Mouse (Mus musculus) heart, adult 9 months (tissue): ENCODE data around the gene Ppfia1.
A peak's percentile ranks its signal among the peaks of the same experiment; 100 is the strongest.

ENCODE experiments used
- DNase-seq, 2 experiments: peaks; one replicate each; pipeline ENCODE4 v3.0.0; 2022; ENCODE audit warnings: low spot score in 2 of 2

The Ppfia1 gene

GRCm38 (mm10) chr7:144553237-144554122 lies at the start of gene Ppfia1:
Gene Ppfia1, minus strand, starts transcription at chr7:144553729.
- DNase-seq: peak; percentile 96 to 97

GRCm38 (mm10) chr7:144600333-144600900 lies 46.9 kb upstream of the Ppfia1 start:
- no peak for DNase-seq

GRCm38 (mm10) chr7:144589508-144589907 lies 36.0 kb upstream of the Ppfia1 start:
- no peak for DNase-seq

GRCm38 (mm10) chr7:144587291-144587690 lies 33.8 kb upstream of the Ppfia1 start:
- no peak for DNase-seq

GRCm38 (mm10) chr7:144585648-144586047 lies 32.1 kb upstream of the Ppfia1 start:
- peak in 1 of 2 experiments; percentile 37 for DNase-seq

DNA sequence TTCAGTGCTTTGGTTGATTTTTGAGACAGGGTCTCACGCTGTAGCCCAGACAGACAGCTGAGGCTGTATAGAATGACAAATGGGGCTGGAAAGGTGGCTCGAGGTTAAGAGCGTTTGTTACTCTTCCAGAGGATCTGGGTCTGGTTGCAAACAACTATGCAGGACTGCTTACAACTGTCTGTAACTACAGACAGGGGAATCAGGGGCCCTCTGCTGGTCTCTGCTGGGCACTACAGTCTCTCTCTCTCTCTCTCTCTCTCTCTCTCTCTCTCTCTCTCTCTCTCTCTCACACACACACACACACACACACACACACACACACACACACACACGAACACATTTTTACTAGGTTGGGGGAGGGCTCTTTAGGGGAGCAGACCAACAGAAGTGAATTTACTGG lies 30.1 kb upstream of the Ppfia1 start:
- DNase-seq: no peak

GRCm38 (mm10) chr7:144582284-144582980 lies 28.9 kb upstream of the Ppfia1 start, which contains the start of gene Fadd:
Gene Fadd, minus strand, starts transcription at chr7:144582463.
- peak; percentile 92 to 95 for DNase-seq

GRCm38 (mm10) chr7:144581559-144582283 lies 28.2 kb upstream of the Ppfia1 start:
- DNase-seq: peak; percentile 85 to 89

GRCm38 (mm10) chr7:144577876-144578275 lies 24.3 kb upstream of the Ppfia1 start:
- peak; percentile 47 to 64 for DNase-seq

DNA sequence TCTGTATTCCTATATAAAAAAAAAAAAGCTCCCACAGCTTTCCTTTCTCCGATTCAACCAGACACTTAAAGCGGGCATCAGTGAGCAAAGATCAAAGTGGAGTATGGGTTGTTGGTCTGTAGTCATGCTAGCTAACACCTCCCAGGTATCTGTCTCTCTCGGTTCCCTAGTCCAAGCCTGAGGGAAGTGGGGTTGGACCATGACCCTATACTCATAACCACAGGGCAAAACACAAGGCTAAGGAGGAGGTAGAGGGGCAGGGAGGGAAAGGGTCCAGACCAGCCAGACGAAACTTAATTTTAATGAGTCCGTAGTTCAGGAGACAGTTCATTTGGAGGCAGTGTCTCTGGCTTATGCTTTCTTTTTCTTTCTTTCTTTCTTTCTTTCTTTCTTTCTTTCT lies 18.7 kb upstream of the Ppfia1 start:
- DNase-seq: no peak

DNA sequence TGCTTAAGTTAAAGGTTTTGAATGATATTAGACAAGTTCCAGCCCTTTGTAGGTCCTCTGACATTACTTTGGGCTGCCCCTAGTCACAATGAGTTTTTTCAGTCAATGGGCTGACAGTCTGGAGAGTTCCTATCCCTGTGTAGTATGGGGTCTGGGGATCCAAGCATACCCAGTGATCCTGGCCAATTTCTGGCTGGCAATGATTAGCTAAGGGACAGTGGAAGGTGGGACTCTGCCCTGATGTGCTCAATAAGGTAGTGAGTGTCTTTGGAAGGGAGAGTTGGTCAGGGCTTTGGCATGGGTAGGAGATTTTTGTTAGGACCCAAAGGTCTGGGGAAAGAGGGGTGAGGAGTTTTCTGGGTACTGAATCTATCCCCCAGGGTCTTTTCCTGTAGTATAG lies 18.1 kb upstream of the Ppfia1 start:
- no peak for DNase-seq

DNA sequence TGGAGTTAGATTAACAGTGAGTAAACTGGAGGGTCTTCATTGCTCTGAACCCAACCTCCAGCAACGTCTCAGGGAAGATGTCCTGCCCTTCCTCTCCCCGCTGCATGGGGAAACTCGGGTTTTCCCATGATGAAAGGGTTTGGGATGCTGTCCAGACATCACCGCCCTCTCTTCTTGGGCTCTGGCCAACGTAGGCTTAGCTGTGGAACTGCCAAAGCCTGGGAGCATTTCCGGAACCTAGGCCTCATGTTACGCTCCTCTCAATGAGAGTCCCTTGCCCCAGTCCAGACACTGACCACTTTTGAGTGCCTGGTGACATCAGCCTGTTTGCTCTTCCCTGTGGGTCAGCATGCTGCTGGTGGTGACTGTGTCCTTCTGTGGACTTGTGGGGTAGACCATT lies 15.9 kb upstream of the Ppfia1 start:
- peak; percentile 55 to 82 for DNase-seq

GRCm38 (mm10) chr7:144568091-144568490 lies 14.6 kb upstream of the Ppfia1 start:
- no peak for DNase-seq

DNA sequence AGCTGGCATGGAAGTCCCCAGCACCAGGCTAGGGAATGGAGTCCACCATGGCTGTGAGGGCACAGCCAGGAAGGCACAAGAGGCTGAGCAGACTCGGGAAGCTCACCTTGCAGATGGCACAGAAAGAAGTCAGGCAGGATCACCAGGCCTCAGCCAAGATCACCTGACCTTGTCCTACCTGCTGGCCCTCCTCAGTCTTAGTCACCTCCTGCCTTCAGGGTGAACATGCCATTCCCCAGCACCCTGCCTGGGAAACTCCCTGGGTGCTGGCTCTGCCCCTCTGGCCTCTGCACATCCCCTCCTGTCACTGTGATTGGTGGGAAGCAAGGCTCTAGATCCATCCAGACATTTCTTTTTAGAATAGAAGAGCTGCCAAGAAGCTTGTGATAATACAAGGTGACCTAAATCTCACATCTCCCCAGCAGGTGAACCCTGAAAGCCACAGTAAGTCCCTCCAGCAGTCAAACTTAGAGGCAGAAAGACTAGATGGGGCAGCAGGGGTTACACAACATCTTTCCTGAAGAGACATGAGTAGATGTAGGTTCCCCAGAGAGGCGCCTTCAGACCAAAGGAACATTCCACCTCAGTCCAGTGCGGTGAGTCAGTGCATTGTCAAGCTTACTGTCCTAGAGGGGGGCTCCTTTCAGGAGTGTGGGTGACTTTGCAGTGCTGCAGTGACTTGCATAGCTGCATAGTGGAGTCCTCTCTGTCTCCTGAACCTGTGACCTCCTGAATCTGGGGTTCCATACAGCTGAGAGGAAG lies 13.6 kb upstream of the Ppfia1 start:
- DNase-seq: no peak

GRCm38 (mm10) chr7:144563456-144564155 lies 10.1 kb upstream of the Ppfia1 start:
- no peak for DNase-seq

GRCm38 (mm10) chr7:144562016-144562415 lies 8.5 kb upstream of the Ppfia1 start:
- no peak for DNase-seq

- no peak for DNase-seq
Measured at GRCm38 (mm10) chr7:144560594-144560993, 7.1 kb upstream of the Ppfia1 start.

GRCm38 (mm10) chr7:144558552-144558951 lies 5.0 kb upstream of the Ppfia1 start:
- no peak for DNase-seq

DNA sequence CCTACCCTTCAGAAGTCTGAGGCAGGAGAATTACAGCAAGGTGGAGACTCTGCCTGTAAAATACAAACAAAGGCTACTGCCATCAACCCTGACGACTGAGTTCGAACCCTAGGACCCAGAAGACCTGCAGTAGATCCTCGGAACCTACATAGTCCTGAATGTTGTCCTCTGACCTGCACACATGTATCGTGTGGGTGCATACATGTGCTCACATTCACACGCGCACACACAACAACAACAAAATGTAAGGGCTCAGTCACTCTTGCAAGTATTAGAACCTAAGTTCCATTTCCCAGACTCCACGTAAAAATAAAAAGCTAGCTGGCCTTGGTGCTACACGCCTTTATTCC lies 569 bp upstream of the Ppfia1 start:
- no peak for DNase-seq

- DNase-seq: no peak
Measured at GRCm38 (mm10) chr7:144552274-144552673, 1.3 kb downstream of the Ppfia1 start.

DNA sequence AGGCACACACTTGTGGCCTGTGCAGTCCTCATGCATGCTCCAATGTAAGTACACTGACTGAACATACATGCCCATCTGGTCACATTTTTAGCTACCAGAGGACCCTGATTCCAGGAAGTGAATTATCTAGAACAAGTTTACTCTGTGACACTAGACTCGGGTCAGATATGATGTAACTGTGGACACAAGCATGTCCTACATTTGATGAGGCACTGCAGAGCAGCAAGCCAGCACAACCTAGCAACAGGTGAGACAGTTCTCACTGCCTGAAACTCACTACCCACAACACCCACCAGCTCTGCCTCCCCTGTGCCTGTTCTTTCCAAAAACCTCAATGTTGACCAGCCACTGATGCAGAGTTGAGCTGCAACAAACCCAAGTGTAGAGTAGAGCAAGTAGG lies 2.7 kb downstream of the Ppfia1 start:
- DNase-seq: no peak
